Mouse (Mus musculus) cerebellum, adult (tissue): ENCODE measurements around the gene Mast4.

Experiments
- ATAC-seq: cut with Nextera tagmentation; 2 replicates; pipeline ENCODE4 v1.9.2; 2017; ENCODE audit warnings: mild to moderate bottlenecking, moderate library complexity, mixed read lengths; ENCODE audit not compliant: insufficient number of reproducible peaks, low FRiP score, low TSS enrichment

Mast4 gene

GRCm38 (mm10) chr13:103131781-103132180 lies 202.5 kb downstream of the Mast4 start:
- no peak for ATAC-seq

DNA sequence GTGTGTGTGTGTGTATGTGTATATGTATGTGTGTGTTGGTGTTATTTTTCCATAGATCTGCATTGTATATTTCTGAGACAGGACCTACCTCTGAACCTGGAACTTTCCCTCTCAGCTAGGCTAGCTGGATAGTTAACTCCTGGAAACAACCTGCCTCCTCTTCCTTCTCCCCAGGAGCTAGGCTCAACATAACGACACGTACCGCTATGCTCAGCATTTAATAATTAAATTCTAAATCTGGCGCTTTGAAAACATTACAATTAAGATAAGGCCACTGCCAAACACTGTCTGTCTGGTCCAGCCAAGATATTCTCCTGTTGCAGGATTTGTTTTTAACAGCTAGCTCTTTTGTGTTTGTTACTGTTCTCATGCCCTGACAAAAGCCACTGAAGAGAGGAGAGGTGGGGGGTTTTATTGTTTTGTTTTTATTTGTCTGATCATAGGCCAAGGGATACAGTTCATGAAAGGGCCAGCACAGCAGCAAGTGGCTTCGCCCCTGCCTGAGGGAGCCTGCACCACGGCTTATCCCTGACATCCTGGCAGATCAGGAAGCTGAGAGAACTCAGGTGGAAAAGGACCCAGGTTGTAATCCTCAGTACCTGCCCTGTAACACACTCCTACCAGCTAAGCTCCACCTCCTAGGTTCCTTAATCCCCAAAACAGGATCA lies 205.0 kb downstream of the Mast4 start:
- ATAC-seq, result no peak

GRCm38 (mm10) chr13:103128729-103129128 lies 205.6 kb downstream of the Mast4 start:
- no peak for ATAC-seq

DNA sequence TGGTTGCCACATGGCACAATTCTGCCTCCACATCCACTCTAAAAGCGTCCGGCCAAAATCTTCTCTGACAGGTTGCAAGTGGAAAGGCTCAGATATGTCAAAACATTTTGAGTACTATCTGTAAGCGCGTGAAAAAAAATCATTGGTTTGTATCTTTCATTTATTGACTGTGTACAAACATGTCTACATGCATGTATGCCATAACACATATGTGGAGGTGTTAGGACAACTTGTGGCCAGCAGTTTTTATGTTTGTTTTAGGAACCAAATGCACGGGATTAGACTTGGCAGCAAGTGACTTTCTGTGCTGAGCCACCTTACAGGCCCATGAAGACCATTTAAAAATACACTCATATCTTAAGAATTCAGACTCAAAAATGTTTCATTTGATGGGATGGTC lies 206.7 kb downstream of the Mast4 start:
- ATAC-seq, result no peak

DNA sequence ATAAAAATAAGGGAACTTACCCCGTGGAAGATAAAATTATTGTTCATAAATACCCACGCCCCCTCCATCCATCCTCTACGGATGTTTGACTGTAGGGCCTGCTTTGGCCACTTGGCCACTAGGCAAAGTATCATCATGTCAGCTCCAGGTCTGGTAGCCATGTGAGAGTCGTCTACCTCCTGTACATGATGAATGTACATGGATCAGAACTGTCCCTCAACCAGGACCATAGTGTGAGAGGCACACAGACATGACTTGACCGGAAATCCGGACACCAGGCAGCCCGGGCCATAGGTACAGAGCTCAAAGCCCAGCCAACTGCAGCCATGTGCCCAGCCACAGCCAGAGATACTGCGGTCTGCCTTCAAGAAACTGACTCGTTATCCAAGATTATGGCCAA lies 210.6 kb downstream of the Mast4 start:
- ATAC-seq, result no peak

GRCm38 (mm10) chr13:103121796-103122792 lies 212.2 kb downstream of the Mast4 start:
- ATAC-seq, result no peak

DNA sequence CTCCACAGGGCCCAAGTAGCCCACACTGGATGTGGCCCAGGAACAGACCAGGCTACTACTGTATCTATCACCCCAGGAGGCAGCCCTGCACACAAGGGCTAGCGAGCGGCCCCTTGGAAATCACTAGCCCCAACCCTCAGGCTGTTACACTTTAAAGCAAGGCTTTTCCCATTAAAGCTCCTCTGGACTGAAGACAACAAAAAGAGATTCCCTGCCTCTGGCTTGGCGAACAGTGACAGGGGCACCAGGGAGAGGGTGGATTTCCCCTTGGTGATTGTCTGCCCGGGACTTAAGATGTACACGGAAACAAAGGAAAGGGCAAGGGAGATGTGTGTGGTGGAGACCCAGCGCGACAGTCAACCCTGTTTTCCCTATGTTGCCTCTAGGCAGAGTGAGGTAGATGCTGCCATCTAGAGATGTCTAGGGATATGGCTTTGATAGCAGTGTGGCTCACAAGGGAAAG lies 213.6 kb downstream of the Mast4 start:
- ATAC-seq, result peak; percentile 63; the same call in 1 of the 2 replicates

- no peak for ATAC-seq
These were observed 214.6 kb downstream of the Mast4 start for GRCm38 (mm10) chr13:103119728-103120127.

GRCm38 (mm10) chr13:103115116-103115515 lies 219.2 kb downstream of the Mast4 start:
- no peak for ATAC-seq

GRCm38 (mm10) chr13:103114274-103114673 lies 220.0 kb downstream of the Mast4 start:
- peak; percentile 24; the same call in 1 of the 2 replicates for ATAC-seq

GRCm38 (mm10) chr13:103109872-103110271 lies 224.4 kb downstream of the Mast4 start:
- peak; percentile 60 for ATAC-seq

DNA sequence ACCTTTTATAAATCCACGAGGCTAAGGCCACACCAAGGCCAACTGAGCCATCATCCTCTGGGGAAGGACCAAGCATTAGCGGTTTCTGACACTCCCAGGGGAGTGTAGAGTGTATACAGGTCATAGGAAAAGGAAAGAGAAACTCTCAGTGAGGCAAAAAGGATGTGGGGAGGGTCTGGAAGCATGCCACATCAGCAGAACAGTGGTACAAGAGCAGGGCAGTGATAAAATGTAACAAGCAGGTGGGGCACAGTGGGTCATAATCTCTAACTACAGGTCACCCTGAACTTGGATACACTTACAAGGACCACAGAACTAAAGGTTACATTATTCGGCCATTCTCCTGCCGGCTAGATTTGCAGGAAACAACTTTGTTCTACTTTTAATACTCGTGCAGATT lies 226.9 kb downstream of the Mast4 start:
- ATAC-seq, result no peak

- no peak for ATAC-seq
These were observed 231.7 kb downstream of the Mast4 start for GRCm38 (mm10) chr13:103102598-103102997.

GRCm38 (mm10) chr13:103096346-103097150 lies 237.7 kb downstream of the Mast4 start:
- ATAC-seq, result peak; percentile 65

GRCm38 (mm10) chr13:103095491-103095890 lies 238.8 kb downstream of the Mast4 start:
- no peak for ATAC-seq

DNA sequence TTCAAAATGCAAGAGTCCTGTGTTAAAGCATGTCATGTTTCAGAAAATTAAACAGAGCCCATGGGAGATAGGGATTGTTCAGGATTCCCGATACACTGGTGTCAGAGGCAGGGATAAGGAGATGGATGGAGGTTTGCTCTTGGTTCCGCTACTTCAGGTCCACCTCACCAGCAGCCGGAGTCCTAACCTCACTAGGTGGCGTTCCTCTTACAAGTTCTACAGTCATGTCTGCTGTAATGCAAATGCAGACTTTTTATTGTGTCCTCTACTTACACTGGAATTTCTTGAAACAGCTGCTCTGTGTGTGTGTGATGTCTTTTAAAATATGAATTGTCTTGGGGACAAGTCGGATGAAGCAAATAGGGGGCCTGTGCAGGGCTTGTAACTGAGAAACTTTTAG lies 239.7 kb downstream of the Mast4 start:
- ATAC-seq, result no peak

GRCm38 (mm10) chr13:103093713-103094112 lies 240.6 kb downstream of the Mast4 start:
- ATAC-seq, result no peak

GRCm38 (mm10) chr13:103085540-103086121 lies 248.7 kb downstream of the Mast4 start:
- ATAC-seq, result no peak

GRCm38 (mm10) chr13:103082891-103083290 lies 251.4 kb downstream of the Mast4 start:
- ATAC-seq, result no peak

DNA sequence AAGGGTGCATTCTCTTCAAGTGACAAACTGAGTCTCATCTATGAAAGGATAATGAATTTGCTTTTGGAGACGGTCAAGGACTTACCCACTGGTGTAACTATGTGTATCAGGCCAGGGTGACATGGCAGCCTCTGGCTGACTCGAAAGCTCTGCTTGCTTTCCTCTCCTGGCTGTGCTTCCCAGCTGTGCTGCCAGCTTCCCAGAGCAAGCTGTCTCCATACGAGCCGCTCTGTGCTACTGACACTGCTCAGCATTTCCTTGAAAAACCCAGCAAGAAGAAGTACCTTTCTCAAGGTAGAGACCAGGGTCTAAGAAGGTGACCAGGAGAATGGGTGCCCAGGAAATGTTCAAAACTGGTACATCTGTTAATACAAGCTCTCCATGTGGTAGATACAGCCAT lies 254.5 kb downstream of the Mast4 start:
- ATAC-seq, result no peak
